Mouse (Mus musculus) CH12.LX (cell line): ENCODE data around the gene Wdr44.

Experiments
- CHD2 ChIP-seq: IDR thresholded peaks from 2 replicates; pipeline ENCODE4 v1.6.1; 2011; ENCODE audit warnings: low read length, improper control_type of control experiment
- CTCF ChIP-seq, 2 experiments: IDR thresholded peaks in 1 of 2; conservative IDR thresholded peaks in 1 of 2; 2 replicates each; pipeline ENCODE4 v1.5.1; 2011 to 2012; ENCODE audit warnings: low read depth in 2 of 2, low read length in 2 of 2, improper control_type of control experiment in 1 of 2, inconsistent platforms in 1 of 2, mild to moderate bottlenecking in 1 of 2, moderate library complexity in 1 of 2
- E2F4 ChIP-seq: IDR thresholded peaks from 2 replicates; pipeline ENCODE4 v1.6.1; 2011; ENCODE audit warnings: low read depth, low read length, improper control_type of control experiment; ENCODE audit not compliant: insufficient replicate concordance
- EP300 ChIP-seq: IDR thresholded peaks from 2 replicates; pipeline ENCODE4 v1.6.1; 2011; ENCODE audit warnings: low read length, improper control_type of control experiment
- GABPA ChIP-seq: IDR thresholded peaks from 2 replicates; pipeline ENCODE4 v1.6.1; 2012; ENCODE audit warnings: low read depth, low read length, improper control_type of control experiment, inconsistent platforms; ENCODE audit not compliant: insufficient replicate concordance
- JUN ChIP-seq: IDR thresholded peaks from 2 replicates; pipeline ENCODE4 v1.6.1; 2011; ENCODE audit warnings: low read depth, mild to moderate bottlenecking, low read length, improper control_type of control experiment, moderate library complexity; ENCODE audit not compliant: insufficient read depth
- NRF1 ChIP-seq: IDR thresholded peaks from 2 replicates; pipeline ENCODE4 v1.6.1; 2014; ENCODE audit warnings: low read depth, mild to moderate bottlenecking, inconsistent platforms, low read length, improper control_type of control experiment, moderate library complexity
- POLR2A ChIP-seq: IDR thresholded peaks from 2 replicates; pipeline ENCODE4 v1.6.1; 2011; ENCODE audit warnings: low read depth, mild to moderate bottlenecking, improper control_type of control experiment, low read length
- USF1 ChIP-seq: IDR thresholded peaks from 2 replicates; pipeline ENCODE4 v1.6.1; 2014; ENCODE audit warnings: low read depth, mild to moderate bottlenecking, inconsistent platforms, low read length, improper control_type of control experiment

- TF ChIP-seq POLR2A (no peak), NRF1 (no peak), E2F4 (no peak), EP300 (no peak), GABPA (no peak), CTCF (conservative IDR thresholded peaks at IDR 0.05 in 1 of 2, IDR thresholded peaks at IDR 0.05 in 1 of 2; ENCODE audit: low read depth in 2 of 2, low read length in 2 of 2) (no peak), CHD2 (no peak), JUN (no peak), USF1 (no peak)
Measured at GRCm38 (mm10) chrX:23677511-23677910, 15.3 kb upstream of the Wdr44 start.
